ENCODE assay signal across 14 mouse cellular contexts in the genomic region with DNA sequence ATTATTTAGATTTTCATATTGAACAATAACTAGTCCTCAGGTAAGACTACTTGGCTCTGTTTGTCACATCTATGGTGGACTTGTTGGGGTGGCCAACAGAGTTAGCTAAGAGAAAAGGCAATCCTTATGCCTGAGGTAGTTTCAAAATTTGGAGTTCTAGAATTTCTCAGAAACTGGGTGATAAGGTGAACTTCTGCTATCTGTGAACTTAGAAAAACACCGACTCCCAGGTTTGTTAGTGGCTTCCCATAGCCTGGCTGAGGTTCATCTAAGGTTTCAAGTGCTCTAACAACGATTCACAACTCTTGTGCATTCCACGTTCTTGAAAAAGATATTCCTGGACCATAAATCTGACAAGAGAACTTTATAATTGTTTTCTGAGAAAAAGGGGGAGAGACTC. TPM values are rescaled to one million over a fixed set of nuclear protein-coding genes. Genes with fewer than 3 reads are reported as not detected.
DNase-seq lines count a peak whose midpoint lies in the region; ATAC-seq and TF ChIP-seq lines count a peak whose summit lies in the region.
"Had no signal": no experiment of that assay in that cellular context is flagged by ENCODE, and none has a peak within 500 bp of the region (broad histone marks: within the 10 kb centered on the region; RNA-seq: fewer than 3 reads in every experiment).

No protein-coding gene starts in this region.

- H3K4me2 ChIP-seq in heart, embryonic 11.5 days, result peak overlapping the region; percentile 91
- H3K4me2 ChIP-seq in kidney, embryonic 15.5 days, result peak overlapping the region; percentile 92
- peak overlapping the region; percentile 97 for H3K4me2 ChIP-seq in hindbrain, postnatal 0 days (ENCODE audit: low read depth, low read length)

- no peak overlapping the region for H3K27ac ChIP-seq in heart, embryonic 11.5 days (ENCODE audit: low read depth, low read length)
- H3K27ac ChIP-seq in kidney, embryonic 15.5 days, result no peak overlapping the region
- no peak overlapping the region for H3K27ac ChIP-seq in hindbrain, postnatal 0 days

- no peaks in the 10 kb centered on the region for H3K9me3 ChIP-seq in heart, embryonic 11.5 days (replicated peaks; ENCODE audit: control insufficient read depth, low read length)
- no peaks in the 10 kb centered on the region for H3K9me3 ChIP-seq in kidney, embryonic 15.5 days (replicated peaks)
- no peaks in the 10 kb centered on the region for H3K9me3 ChIP-seq in hindbrain, postnatal 0 days (ENCODE audit: low read length)
- H3K9me3 ChIP-seq: midbrain, embryonic 10.5 days had no signal

- H3K27me3 ChIP-seq in heart, embryonic 11.5 days (ENCODE audit: control insufficient read depth, insufficient read depth, low read length), result no peaks in the 10 kb centered on the region
- no peaks in the 10 kb centered on the region for H3K27me3 ChIP-seq in kidney, embryonic 15.5 days
- no peaks in the 10 kb centered on the region for H3K27me3 ChIP-seq in hindbrain, postnatal 0 days (ENCODE audit: insufficient read depth, low read length)

- no peak for TF ChIP-seq CTCF in hindbrain, postnatal 0 days (IDR thresholded peaks at IDR 0.05; ENCODE audit: low read depth)

- 0 out of 2 replicates have a peak, but pooled peaks cover 3% of the 10 kb centered on the region for H3K4me1 ChIP-seq in heart, embryonic 11.5 days (ENCODE audit: control insufficient read depth, insufficient read depth, low read length)
- H3K4me1 ChIP-seq in kidney, embryonic 15.5 days, result peaks cover 16% of the 10 kb centered on the region
- peaks cover 5% of the 10 kb centered on the region; the same call in 1 of the 2 replicates for H3K4me1 ChIP-seq in hindbrain, postnatal 0 days (ENCODE audit: insufficient read depth, low read length)

- H3K9ac ChIP-seq in heart, embryonic 11.5 days (ENCODE audit: low read depth, low read length), result no peak overlapping the region
- no peak overlapping the region for H3K9ac ChIP-seq in kidney, embryonic 15.5 days
- no peak overlapping the region for H3K9ac ChIP-seq in hindbrain, postnatal 0 days (replicated peaks; ENCODE audit: low read length)

- H3K36me3 ChIP-seq in heart, embryonic 11.5 days (ENCODE audit: control insufficient read depth, insufficient read depth, low read length), result no peaks in the 10 kb centered on the region
- no peaks in the 10 kb centered on the region for H3K36me3 ChIP-seq in kidney, embryonic 15.5 days
- H3K36me3 ChIP-seq in hindbrain, postnatal 0 days (ENCODE audit: insufficient read depth, low read length), result no peaks in the 10 kb centered on the region
- H3K36me3 ChIP-seq: midbrain, embryonic 10.5 days had no signal

- WGBS in heart, embryonic 11.5 days (ENCODE audit: insufficient replicate concordance), result 42% methylated on average over 3 of the region's 3 CpGs
- 24% methylated on average over 3 of the region's 3 CpGs for WGBS in kidney, embryonic 15.5 days
- WGBS in hindbrain, postnatal 0 days, result 80% methylated on average over 3 of the region's 3 CpGs

- H3K4me3 ChIP-seq in heart, embryonic 11.5 days (ENCODE audit: low read depth, low read length), result no peak overlapping the region
- H3K4me3 ChIP-seq in kidney, embryonic 15.5 days (replicated peaks), result no peak overlapping the region; the same call in 1 of the 2 replicates
- H3K4me3 ChIP-seq in hindbrain, postnatal 0 days (ENCODE audit: low read length), result no peak overlapping the region

- no peak for DNase-seq in heart, postnatal 4 days
- DNase-seq in kidney, adult 9 months, result no peak
- DNase-seq in 3T3-L1 (ENCODE audit: low read depth, low spot score) (peak; percentile 25), MN1 (ENCODE audit: low spot score) (no peak)
- no peak for DNase-seq in hindbrain, postnatal 0 days (ENCODE audit: low spot score)
- no peak for DNase-seq in frontal cortex, adult 2 months (ENCODE audit: extremely low spot score in 1 of 2, low spot score in 1 of 2)
- DNase-seq: adrenal gland, postnatal 10 days; thymus, adult 18-20 months had no signal

- ATAC-seq in heart, embryonic 11.5 days (replicated peaks; ENCODE audit: insufficient number of reproducible peaks, low FRiP score, low TSS enrichment), result no peak
- ATAC-seq in kidney, embryonic 15.5 days (replicated peaks; ENCODE audit: low FRiP score), result no peak
- ATAC-seq in hindbrain, postnatal 0 days, result no peak

RNA-seq across cellular contexts. Expression of gene Fer, which starts 0.5 kb away (rescaled TPM):
- polyA plus RNA-seq in heart, embryonic 11.5 days (2014; fragmentation: Nextera tagmentation; extraction: Ambion mirVana), result 26.6 and 29.4 TPM in 2 replicates
- 10 to 100 TPM; 25.1 to 27.2 TPM for total RNA-seq in heart, postnatal 4 days (2021)
- polyA plus RNA-seq in kidney, embryonic 15.5 days (2015; fragmentation: Nextera tagmentation; extraction: Ambion mirVana), result 30.9 and 31.4 TPM in 2 replicates
- 14.3 and 20.8 TPM in 2 replicates for total RNA-seq in hindbrain, postnatal 0 days (2014; rRNA removed)
- 24.8 and 25.1 TPM in 2 replicates for polyA plus RNA-seq in hindbrain, postnatal 0 days (2015; fragmentation: Nextera tagmentation; extraction: Ambion mirVana)
- 9.4 and 10.2 TPM in 2 replicates for polyA plus RNA-seq in frontal cortex, adult 2 months (2012; rRNA removed)

RNA-seq across cellular contexts. Expression of gene A930002H24Rik, which starts 1.2 kb away (rescaled TPM):
- 2.9 and 4.3 TPM in 2 replicates for polyA plus RNA-seq in heart, embryonic 11.5 days (2014; fragmentation: Nextera tagmentation; extraction: Ambion mirVana)
- 1 to 10 TPM in 1 of 2 experiments, not detected in 1; 1.3 TPM for total RNA-seq in heart, postnatal 4 days (2021)
- polyA plus RNA-seq in kidney, embryonic 15.5 days (2015; fragmentation: Nextera tagmentation; extraction: Ambion mirVana), result 3.2 and 4.5 TPM in 2 replicates
- 8.4 TPM in 1 of 2 replicates, not detected in the other for total RNA-seq in hindbrain, postnatal 0 days (2014; rRNA removed)
- 2.8 and 3.8 TPM in 2 replicates for polyA plus RNA-seq in hindbrain, postnatal 0 days (2015; fragmentation: Nextera tagmentation; extraction: Ambion mirVana)
- polyA plus RNA-seq in frontal cortex, adult 2 months (2012; rRNA removed), result 0.78 and 0.90 TPM in 2 replicates
- total RNA-seq: gastrocnemius, adult 18-20 months had no signal
- polyA plus RNA-seq: liver, adult 2 months; small intestine, adult 2 months had no signal
